Mouse (Mus musculus) limb, embryonic 12.5 days (tissue): ENCODE measurements around the gene Gpat2. TPM values are rescaled to one million over a fixed set of nuclear protein-coding genes. Genes with fewer than 3 reads are reported as not detected.

ENCODE experiments used
- ATAC-seq: fragments of 200-750 bp; cut with Nextera tagmentation; 2 replicates; pipeline ENCODE4 v1.8.0; 2017; ENCODE audit warnings: low read depth, moderate TSS enrichment; ENCODE audit not compliant: insufficient number of reproducible peaks, insufficient read depth, low FRiP score, low TSS enrichment
- H3K27ac ChIP-seq: fragments of 300-500 bp; sonication (generic); 2 replicates; pipeline ENCODE4 v1.5.1; 2016; ENCODE audit warnings: mild to moderate bottlenecking, moderate library complexity
- H3K27me3 ChIP-seq: fragments of 300-500 bp; sonication (generic); 2 replicates; pipeline ENCODE4 v1.6.1; 2016; ENCODE audit warnings: mild to moderate bottlenecking, moderate library complexity
- H3K36me3 ChIP-seq: fragments of 300-500 bp; sonication (generic); 2 replicates; pipeline ENCODE4 v1.6.1; 2016; ENCODE audit warnings: mild to moderate bottlenecking, moderate library complexity
- H3K4me1 ChIP-seq: fragments of 300-500 bp; sonication (generic); replicated peaks from 2 replicates; pipeline ENCODE4 v1.6.1; 2016
- H3K4me2 ChIP-seq: fragments of 300-500 bp; sonication (generic); 2 replicates; pipeline ENCODE4 v1.6.1; 2016; ENCODE audit warnings: mild to moderate bottlenecking, moderate library complexity
- H3K4me3 ChIP-seq: fragments of 300-500 bp; sonication (generic); replicated peaks from 2 replicates; pipeline ENCODE4 v1.5.1; 2016; ENCODE audit warnings: mild to moderate bottlenecking
- H3K9ac ChIP-seq: fragments of 300-500 bp; sonication (generic); replicated peaks from 2 replicates; pipeline ENCODE4 v1.6.1; 2016; ENCODE audit warnings: mild to moderate bottlenecking, moderate library complexity
- H3K9me3 ChIP-seq: fragments of 300-500 bp; sonication (generic); 2 replicates; pipeline ENCODE4 v1.6.1; 2016; ENCODE audit warnings: mild to moderate bottlenecking, moderate library complexity
- WGBS: fragments of 180-500 bp; shearing (Covaris S2); methylation state at CpG from one replicate; pipeline ENCODE4 v1.1.7; 2016; 5-methylcytosine and 5-hydroxymethylcytosine counted together
- polyA plus RNA-seq: library from polyadenylated mRNA; unstranded; fragments of >200 nt; fragmentation: Nextera tagmentation; extraction: Ambion mirVana; gene quantifications from 2 replicates; pipeline ENCODE4 v1.2.1, GENCODE M21; 2016

Gene Gpat2
- polyA plus RNA-seq, 1 experiment from 2014 or later = 0.30 TPM

- 80% methylated on average over 5 of the region's 5 CpGs for WGBS
- no peaks in the 10 kb centered on the region for H3K36me3 ChIP-seq
- no peaks in the 10 kb centered on the region for H3K27me3 ChIP-seq
- H3K9ac ChIP-seq = no peak overlapping the region
- H3K4me3 ChIP-seq = no peak overlapping the region
- H3K9me3 ChIP-seq = no peaks in the 10 kb centered on the region
- no peak overlapping the region for H3K27ac ChIP-seq
- no peak for ATAC-seq
- no peak overlapping the region for H3K4me2 ChIP-seq
- H3K4me1 ChIP-seq = no peaks in the 10 kb centered on the region
Measured at GRCm38 (mm10) chr2:127394606-127395161, 30.3 kb upstream of the Gpat2 start.

GRCm38 (mm10) chr2:127398738-127399137 is 26.3 kb upstream of the Gpat2 start:
- Histone ChIP-seq H3K27me3 (no peaks in the 10 kb centered on the region), H3K27ac (no peak overlapping the region), H3K4me1 (peaks cover 6% of the 10 kb centered on the region; the same call in 1 of the 2 replicates), H3K9ac (no peak overlapping the region), H3K4me3 (no peak overlapping the region), H3K9me3 (no peaks in the 10 kb centered on the region), H3K36me3 (no peaks in the 10 kb centered on the region), H3K4me2 (no peak overlapping the region)
- ATAC-seq = no peak
- WGBS = 91% methylated on average over 7 of the region's 7 CpGs

GRCm38 (mm10) chr2:127411126-127411525 is 13.9 kb upstream of the Gpat2 start:
- 77% methylated on average over 6 of the region's 6 CpGs for WGBS
- no peak for ATAC-seq

GRCm38 (mm10) chr2:127415806-127416205 is 9.2 kb upstream of the Gpat2 start:
- H3K9ac ChIP-seq = no peak overlapping the region
- H3K9me3 ChIP-seq = no peaks in the 10 kb centered on the region
- H3K4me2 ChIP-seq = no peak overlapping the region
- no peaks in the 10 kb centered on the region for H3K36me3 ChIP-seq
- no peaks in the 10 kb centered on the region; the same call in 1 of the 2 replicates for H3K4me1 ChIP-seq
- no peak for ATAC-seq
- no peak overlapping the region for H3K4me3 ChIP-seq
- H3K27ac ChIP-seq = no peak overlapping the region
- H3K27me3 ChIP-seq = no peaks in the 10 kb centered on the region
- WGBS = 73% methylated on average over 10 of the region's 10 CpGs

More at GRCm38 (mm10) chr2:127411126-127411525, 13.9 kb upstream of the Gpat2 start:
- H3K4me1 ChIP-seq = no peaks in the 10 kb centered on the region
- H3K9ac ChIP-seq = no peak overlapping the region
- no peaks in the 10 kb centered on the region for H3K9me3 ChIP-seq
- no peaks in the 10 kb centered on the region for H3K36me3 ChIP-seq
- no peaks in the 10 kb centered on the region; the same call in 1 of the 2 replicates for H3K27me3 ChIP-seq
- no peak overlapping the region for H3K27ac ChIP-seq
- H3K4me3 ChIP-seq = no peak overlapping the region
- H3K4me2 ChIP-seq = no peak overlapping the region

- Histone ChIP-seq H3K4me2 (no peak overlapping the region), H3K4me1 (no peaks in the 10 kb centered on the region; the same call in 1 of the 2 replicates), H3K36me3 (no peaks in the 10 kb centered on the region), H3K4me3 (no peak overlapping the region), H3K9ac (no peak overlapping the region), H3K9me3 (no peaks in the 10 kb centered on the region), H3K27ac (no peak overlapping the region), H3K27me3 (no peaks in the 10 kb centered on the region)
- ATAC-seq = no peak
- 47% methylated on average over 3 of the region's 3 CpGs for WGBS
Measured at GRCm38 (mm10) chr2:127416706-127417105, 8.3 kb upstream of the Gpat2 start.

- no peaks in the 10 kb centered on the region for H3K27me3 ChIP-seq
- H3K4me1 ChIP-seq = no peaks in the 10 kb centered on the region; the same call in 1 of the 2 replicates
- no peak for ATAC-seq
- no peak overlapping the region for H3K27ac ChIP-seq
- WGBS = 63% methylated on average over 10 of the region's 10 CpGs
- H3K36me3 ChIP-seq = no peaks in the 10 kb centered on the region
- H3K9me3 ChIP-seq = no peaks in the 10 kb centered on the region
- H3K4me3 ChIP-seq = no peak overlapping the region
- no peak overlapping the region for H3K9ac ChIP-seq
- H3K4me2 ChIP-seq = no peak overlapping the region
Measured at GRCm38 (mm10) chr2:127418266-127418970, 6.6 kb upstream of the Gpat2 start.

GRCm38 (mm10) chr2:127430238-127430637 is 5.2 kb downstream of the Gpat2 start:
- Histone ChIP-seq H3K4me2 (no peak overlapping the region), H3K36me3 (peaks cover 18% of the 10 kb centered on the region), H3K27me3 (no peaks in the 10 kb centered on the region), H3K4me3 (no peak overlapping the region), H3K9ac (no peak overlapping the region), H3K9me3 (no peaks in the 10 kb centered on the region), H3K4me1 (no peaks in the 10 kb centered on the region), H3K27ac (no peak overlapping the region)
- no peak for ATAC-seq
- WGBS = 21% methylated on average over 3 of the region's 3 CpGs

GRCm38 (mm10) chr2:127433487-127434295 is 8.7 kb downstream of the Gpat2 start:
- Histone ChIP-seq H3K9ac (no peak overlapping the region), H3K36me3 (peaks cover 45% of the 10 kb centered on the region), H3K9me3 (no peaks in the 10 kb centered on the region), H3K27ac (no peak overlapping the region), H3K27me3 (no peaks in the 10 kb centered on the region), H3K4me1 (no peaks in the 10 kb centered on the region), H3K4me2 (no peak overlapping the region), H3K4me3 (no peak overlapping the region)
- no peak for ATAC-seq
- WGBS = 74% methylated on average over 9 of the region's 9 CpGs

GRCm38 (mm10) chr2:127435135-127435534 is 10.1 kb downstream of the Gpat2 start:
- no peak for ATAC-seq
- Histone ChIP-seq H3K4me1 (no peaks in the 10 kb centered on the region), H3K4me3 (no peak overlapping the region), H3K9ac (no peak overlapping the region), H3K27me3 (no peaks in the 10 kb centered on the region), H3K27ac (no peak overlapping the region), H3K4me2 (no peak overlapping the region), H3K36me3 (peaks cover 46% of the 10 kb centered on the region), H3K9me3 (no peaks in the 10 kb centered on the region)
- 39% methylated on average over 2 of the region's 2 CpGs for WGBS

- no peak overlapping the region for H3K27ac ChIP-seq
- ATAC-seq = no peak
- no peaks in the 10 kb centered on the region for H3K4me1 ChIP-seq
- H3K9ac ChIP-seq = no peak overlapping the region
- H3K27me3 ChIP-seq = no peaks in the 10 kb centered on the region
- no peak overlapping the region for H3K4me3 ChIP-seq
- no peaks in the 10 kb centered on the region for H3K9me3 ChIP-seq
- no peak overlapping the region for H3K4me2 ChIP-seq
- peaks cover 46% of the 10 kb centered on the region for H3K36me3 ChIP-seq
- WGBS = 94% methylated on average over 2 of the region's 2 CpGs
Measured at GRCm38 (mm10) chr2:127435554-127435953, 10.6 kb downstream of the Gpat2 start.

GRCm38 (mm10) chr2:127437697-127438096 is 12.7 kb downstream of the Gpat2 start:
- no peaks in the 10 kb centered on the region for H3K4me1 ChIP-seq
- no peak overlapping the region for H3K4me2 ChIP-seq
- H3K9me3 ChIP-seq = no peaks in the 10 kb centered on the region
- H3K9ac ChIP-seq = no peak overlapping the region
- no peaks in the 10 kb centered on the region for H3K27me3 ChIP-seq
- no peak overlapping the region for H3K27ac ChIP-seq
- peaks cover 46% of the 10 kb centered on the region for H3K36me3 ChIP-seq
- ATAC-seq = no peak
- WGBS = 93% methylated on average over 5 of the region's 5 CpGs
- no peak overlapping the region for H3K4me3 ChIP-seq
